Comparison of ENCODE assay signal across 16 mouse cellular contexts in the genomic region with DNA sequence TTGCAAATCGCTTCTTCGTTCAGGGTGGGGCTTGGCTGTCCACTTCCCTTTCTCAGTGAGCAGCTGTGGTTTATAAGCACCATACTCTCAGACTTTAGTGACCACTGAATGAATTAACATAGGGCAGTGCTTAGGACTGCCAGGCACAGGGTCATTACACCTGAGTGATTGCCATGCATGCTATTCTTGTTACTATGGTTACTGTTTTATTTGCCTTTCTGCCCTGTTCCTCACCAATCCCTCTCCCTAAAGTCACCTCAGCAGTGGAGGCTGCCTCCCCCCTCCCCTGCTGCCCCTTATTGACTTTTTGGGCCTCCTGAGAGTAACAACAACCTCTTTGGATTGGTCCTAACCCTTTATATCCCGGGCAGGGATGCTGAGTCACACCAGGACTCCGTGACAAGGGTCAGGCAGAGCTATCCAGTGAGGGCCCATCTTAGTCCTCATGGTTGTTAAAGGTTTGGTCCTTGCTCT. TPM values are rescaled to one million over a fixed set of nuclear protein-coding genes. Genes with fewer than 3 reads are reported as not detected.
A peak's percentile ranks its signal among the peaks of the same experiment; 100 is the strongest.
DNase-seq lines count a peak whose midpoint lies in the region; ATAC-seq lines count a peak whose summit lies in the region.
"Had no signal": no experiment of that assay in that cellular context is flagged by ENCODE, and none has a peak within 500 bp of the region (broad histone marks: within the 10 kb centered on the region; RNA-seq: fewer than 3 reads in every experiment).

No protein-coding gene starts in this region.

- DNase-seq in embryo, embryonic 10 days (ENCODE audit: low spot score), result peak; percentile 15
- DNase-seq in embryo, embryonic 11 days, result no peak
- DNase-seq in lung, postnatal 10 days, result no peak
- DNase-seq: cerebellum, adult 11 months; thymus, adult 18-20 months had no signal

- no peak overlapping the region for H3K4me2 ChIP-seq in lung, embryonic 16.5 days (ENCODE audit: low read depth, low read length)
- H3K4me2 ChIP-seq in intestine, embryonic 16.5 days (ENCODE audit: low read depth, low read length), result no peak overlapping the region
- no peak overlapping the region for H3K4me2 ChIP-seq in stomach, embryonic 15.5 days
- H3K4me2 ChIP-seq in forebrain, embryonic 12.5 days, result no peak overlapping the region
- no peak overlapping the region for H3K4me2 ChIP-seq in forebrain, embryonic 15.5 days (replicated peaks)
- H3K4me2 ChIP-seq: forebrain, embryonic 13.5 days; heart, embryonic 15.5 days; hindbrain, embryonic 15.5 days; limb, embryonic 15.5 days had no signal

- peaks cover 10% of the 10 kb centered on the region for H3K27me3 ChIP-seq in lung, embryonic 16.5 days (ENCODE audit: control insufficient read depth, insufficient read depth, low read depth, low read length)
- H3K27me3 ChIP-seq in intestine, embryonic 16.5 days (replicated peaks; ENCODE audit: control insufficient read depth, insufficient read depth, low read length), result peaks cover 8% of the 10 kb centered on the region
- peaks cover 11% of the 10 kb centered on the region; the same call in 1 of the 2 replicates for H3K27me3 ChIP-seq in stomach, embryonic 15.5 days (replicated peaks)
- peaks cover 30% of the 10 kb centered on the region for H3K27me3 ChIP-seq in forebrain, embryonic 12.5 days
- peaks cover 10% of the 10 kb centered on the region for H3K27me3 ChIP-seq in forebrain, embryonic 15.5 days

- peak overlapping the region; percentile 5; the same call in 1 of the 2 replicates for H3K27ac ChIP-seq in lung, embryonic 16.5 days (ENCODE audit: low read length)
- H3K27ac ChIP-seq in intestine, embryonic 16.5 days (ENCODE audit: low read length), result no peak overlapping the region
- H3K27ac ChIP-seq in stomach, embryonic 15.5 days, result no peak overlapping the region
- H3K27ac ChIP-seq in forebrain, embryonic 12.5 days, result no peak overlapping the region
- no peak overlapping the region for H3K27ac ChIP-seq in forebrain, embryonic 15.5 days (replicated peaks)
- H3K27ac ChIP-seq: forebrain, embryonic 13.5 days; heart, embryonic 15.5 days; hindbrain, embryonic 15.5 days; limb, embryonic 15.5 days had no signal

- no peaks in the 10 kb centered on the region for H3K36me3 ChIP-seq in lung, embryonic 16.5 days (ENCODE audit: control insufficient read depth, insufficient read depth, low read length)
- no peaks in the 10 kb centered on the region for H3K36me3 ChIP-seq in intestine, embryonic 16.5 days (ENCODE audit: control insufficient read depth, insufficient read depth, low read length)
- H3K36me3 ChIP-seq in stomach, embryonic 15.5 days, result no peaks in the 10 kb centered on the region
- no peaks in the 10 kb centered on the region for H3K36me3 ChIP-seq in forebrain, embryonic 12.5 days (replicated peaks)
- H3K36me3 ChIP-seq in forebrain, embryonic 15.5 days, result no peaks in the 10 kb centered on the region
- H3K36me3 ChIP-seq: heart, embryonic 15.5 days; hindbrain, embryonic 15.5 days; limb, embryonic 15.5 days had no signal

- H3K4me3 ChIP-seq in lung, embryonic 16.5 days (ENCODE audit: low read length), result no peak overlapping the region
- no peak overlapping the region for H3K4me3 ChIP-seq in intestine, embryonic 16.5 days (ENCODE audit: low read length)
- H3K4me3 ChIP-seq in stomach, embryonic 15.5 days (replicated peaks), result no peak overlapping the region
- H3K4me3 ChIP-seq in forebrain, embryonic 12.5 days (replicated peaks), result no peak overlapping the region
- H3K4me3 ChIP-seq in forebrain, embryonic 15.5 days, result no peak overlapping the region
- H3K4me3 ChIP-seq: forebrain, embryonic 13.5 days; heart, embryonic 15.5 days; hindbrain, embryonic 15.5 days; limb, embryonic 15.5 days had no signal

- no peaks in the 10 kb centered on the region for H3K9me3 ChIP-seq in lung, embryonic 16.5 days (ENCODE audit: control insufficient read depth, low read length)
- no peaks in the 10 kb centered on the region for H3K9me3 ChIP-seq in intestine, embryonic 16.5 days (ENCODE audit: control insufficient read depth, low read length)
- H3K9me3 ChIP-seq in stomach, embryonic 15.5 days, result no peaks in the 10 kb centered on the region
- H3K9me3 ChIP-seq in forebrain, embryonic 12.5 days, result no peaks in the 10 kb centered on the region
- H3K9me3 ChIP-seq in forebrain, embryonic 15.5 days, result no peaks in the 10 kb centered on the region
- H3K9me3 ChIP-seq: forebrain, embryonic 13.5 days; heart, embryonic 15.5 days; hindbrain, embryonic 15.5 days; limb, embryonic 15.5 days had no signal

- H3K4me1 ChIP-seq in lung, embryonic 16.5 days (replicated peaks; ENCODE audit: control insufficient read depth, insufficient read depth, low read length), result peaks cover 4% of the 10 kb centered on the region; the same call in 1 of the 2 replicates
- H3K4me1 ChIP-seq in intestine, embryonic 16.5 days (ENCODE audit: control insufficient read depth, insufficient read depth, low read length), result peaks cover 2% of the 10 kb centered on the region; the same call in 1 of the 2 replicates
- H3K4me1 ChIP-seq in stomach, embryonic 15.5 days, result peaks cover 8% of the 10 kb centered on the region; the same call in 1 of the 2 replicates
- no peaks in the 10 kb centered on the region; the same call in 1 of the 2 replicates for H3K4me1 ChIP-seq in forebrain, embryonic 12.5 days
- H3K4me1 ChIP-seq in forebrain, embryonic 15.5 days, result no peaks in the 10 kb centered on the region
- H3K4me1 ChIP-seq: forebrain, embryonic 13.5 days; hindbrain, embryonic 15.5 days had no signal

- H3K9ac ChIP-seq in lung, embryonic 16.5 days (ENCODE audit: low read length), result no peak overlapping the region
- no peak overlapping the region for H3K9ac ChIP-seq in intestine, embryonic 16.5 days (ENCODE audit: low read depth, low read length)
- H3K9ac ChIP-seq in stomach, embryonic 15.5 days, result no peak overlapping the region
- H3K9ac ChIP-seq in forebrain, embryonic 12.5 days, result no peak overlapping the region
- no peak overlapping the region for H3K9ac ChIP-seq in forebrain, embryonic 15.5 days (replicated peaks)
- H3K9ac ChIP-seq: forebrain, embryonic 13.5 days; heart, embryonic 15.5 days; hindbrain, embryonic 15.5 days; limb, embryonic 15.5 days had no signal

- ATAC-seq in lung, embryonic 16.5 days (ENCODE audit: low read depth), result no peak
- ATAC-seq in intestine, embryonic 16.5 days, result peak; percentile 61
- ATAC-seq in stomach, embryonic 15.5 days (ENCODE audit: insufficient read depth, low FRiP score, low read depth), result peak; percentile 75; the same call in 1 of the 2 replicates
- no peak for ATAC-seq in forebrain, embryonic 12.5 days (ENCODE audit: low FRiP score)
- ATAC-seq in forebrain, embryonic 15.5 days (replicated peaks), result no peak
- ATAC-seq: forebrain, embryonic 13.5 days had no signal

- WGBS in lung, embryonic 16.5 days, result 51% methylated on average over 4 of the region's 4 CpGs
- 30% methylated on average over 4 of the region's 4 CpGs for WGBS in intestine, embryonic 16.5 days
- 41% methylated on average over 4 of the region's 4 CpGs for WGBS in stomach, embryonic 15.5 days
- 62% methylated on average over 4 of the region's 4 CpGs for WGBS in forebrain, embryonic 12.5 days
- 52% methylated on average over 4 of the region's 4 CpGs for WGBS in forebrain, embryonic 15.5 days

RNA-seq across cellular contexts. Expression of a gene that starts 5.3 kb away (rescaled TPM):
- polyA plus RNA-seq in lung, embryonic 16.5 days (2015; fragmentation: Nextera tagmentation; extraction: Ambion mirVana), result 3.4 and 4.4 TPM in 2 replicates
- 5.9 and 7.5 TPM in 2 replicates for polyA plus RNA-seq in intestine, embryonic 16.5 days (2015; fragmentation: Nextera tagmentation; extraction: Ambion mirVana)
- polyA plus RNA-seq in stomach, embryonic 15.5 days (2015; fragmentation: Nextera tagmentation; extraction: Ambion mirVana), result 5.3 and 7.0 TPM in 2 replicates
- polyA plus RNA-seq in forebrain, embryonic 12.5 days (2016; fragmentation: Nextera tagmentation; extraction: Ambion mirVana), result not detected in 2 replicates
- polyA plus RNA-seq in forebrain, embryonic 15.5 days (2015; fragmentation: Nextera tagmentation; extraction: Ambion mirVana), result 0.15 TPM in 1 of 2 replicates, not detected in the other
- polyA plus RNA-seq: forebrain, embryonic 13.5 days had no signal

RNA-seq across cellular contexts. Expression of a gene that starts 33.5 kb away (rescaled TPM):
- polyA plus RNA-seq in lung, embryonic 16.5 days (2015; fragmentation: Nextera tagmentation; extraction: Ambion mirVana), result 19.8 and 42.9 TPM in 2 replicates
- polyA plus RNA-seq in intestine, embryonic 16.5 days (2015; fragmentation: Nextera tagmentation; extraction: Ambion mirVana), result 54.0 and 78.5 TPM in 2 replicates
- polyA plus RNA-seq in stomach, embryonic 15.5 days (2015; fragmentation: Nextera tagmentation; extraction: Ambion mirVana), result 102 and 206 TPM in 2 replicates
- polyA plus RNA-seq in forebrain, embryonic 12.5 days (2016; fragmentation: Nextera tagmentation; extraction: Ambion mirVana), result 0.75 and 0.94 TPM in 2 replicates
- 1.5 and 3.9 TPM in 2 replicates for polyA plus RNA-seq in forebrain, embryonic 15.5 days (2015; fragmentation: Nextera tagmentation; extraction: Ambion mirVana)

RNA-seq across cellular contexts. Expression of a gene that starts 36.7 kb away (rescaled TPM):
- polyA plus RNA-seq in lung, embryonic 16.5 days (2015; fragmentation: Nextera tagmentation; extraction: Ambion mirVana), result 44.5 and 46.8 TPM in 2 replicates
- 21.9 and 22.2 TPM in 2 replicates for polyA plus RNA-seq in intestine, embryonic 16.5 days (2015; fragmentation: Nextera tagmentation; extraction: Ambion mirVana)
- 25.9 and 26.7 TPM in 2 replicates for polyA plus RNA-seq in stomach, embryonic 15.5 days (2015; fragmentation: Nextera tagmentation; extraction: Ambion mirVana)
- 52.9 and 54.7 TPM in 2 replicates for polyA plus RNA-seq in forebrain, embryonic 12.5 days (2016; fragmentation: Nextera tagmentation; extraction: Ambion mirVana)
- polyA plus RNA-seq in forebrain, embryonic 15.5 days (2015; fragmentation: Nextera tagmentation; extraction: Ambion mirVana), result 16.6 and 17.9 TPM in 2 replicates

RNA-seq across cellular contexts. Expression of a gene that starts 41.0 kb away (rescaled TPM):
- not detected in 2 replicates for polyA plus RNA-seq in lung, embryonic 16.5 days (2015; fragmentation: Nextera tagmentation; extraction: Ambion mirVana)
- 0.06 and 0.13 TPM in 2 replicates for polyA plus RNA-seq in intestine, embryonic 16.5 days (2015; fragmentation: Nextera tagmentation; extraction: Ambion mirVana)
- polyA plus RNA-seq in stomach, embryonic 15.5 days (2015; fragmentation: Nextera tagmentation; extraction: Ambion mirVana), result 0.57 and 0.71 TPM in 2 replicates
- not detected in 2 replicates for polyA plus RNA-seq in forebrain, embryonic 12.5 days (2016; fragmentation: Nextera tagmentation; extraction: Ambion mirVana)
- 0.28 TPM in 1 of 2 replicates, not detected in the other for polyA plus RNA-seq in forebrain, embryonic 15.5 days (2015; fragmentation: Nextera tagmentation; extraction: Ambion mirVana)
- polyA plus RNA-seq: embryonic facial prominence, embryonic 14.5 days; forebrain, embryonic 13.5 days; heart, embryonic 15.5 days; limb, embryonic 15.5 days; small intestine, adult 2 months had no signal

RNA-seq across cellular contexts. Expression of a gene that starts 48.2 kb away (rescaled TPM):
- 32.3 and 35.2 TPM in 2 replicates for polyA plus RNA-seq in lung, embryonic 16.5 days (2015; fragmentation: Nextera tagmentation; extraction: Ambion mirVana)
- polyA plus RNA-seq in intestine, embryonic 16.5 days (2015; fragmentation: Nextera tagmentation; extraction: Ambion mirVana), result 6.5 and 9.2 TPM in 2 replicates
- 14.1 and 15.9 TPM in 2 replicates for polyA plus RNA-seq in stomach, embryonic 15.5 days (2015; fragmentation: Nextera tagmentation; extraction: Ambion mirVana)
- 2.1 and 2.9 TPM in 2 replicates for polyA plus RNA-seq in forebrain, embryonic 12.5 days (2016; fragmentation: Nextera tagmentation; extraction: Ambion mirVana)
- 1.4 and 1.7 TPM in 2 replicates for polyA plus RNA-seq in forebrain, embryonic 15.5 days (2015; fragmentation: Nextera tagmentation; extraction: Ambion mirVana)

Comparison
In these comparisons a context has a peak if more than half of its experiments do, and no peak if none do; other contexts are left out.
1. ATAC-seq: peak in intestine, embryonic 16.5 days (single experiment) and stomach, embryonic 15.5 days (single experiment); none in lung, embryonic 16.5 days (single experiment), forebrain, embryonic 12.5 days (single experiment) and forebrain, embryonic 15.5 days (single experiment).